Mouse (Mus musculus) heart, postnatal 0 days (tissue): ENCODE measurements at regions not wholly inside any gene's neighbourhood (a gene's known extent, or its start where the extent isn't known, plus 50 kb on each side); places are given as distances from the start of the nearest gene placed in this dataset.

Experiments used
- CTCF ChIP-seq: IDR thresholded peaks from 2 replicates; pipeline ENCODE4 v1.5.1; 2016; ENCODE audit warnings: antibody characterized with exemption, control low read depth, low read depth
- EP300 ChIP-seq: IDR thresholded peaks from 2 replicates; pipeline ENCODE4 v1.6.1; 2016; ENCODE audit warnings: antibody characterized with exemption, low read depth

GRCm38 (mm10) chr1:56164366-56164765, 472.9 kb downstream of the Hsfy2 start:
- TF ChIP-seq EP300 (no peak), CTCF (no peak)
